Mouse (Mus musculus): Measurements from ENCODE around the gene Prdx1. TPM values are rescaled to one million over a fixed set of nuclear protein-coding genes. Genes with fewer than 3 reads are reported as not detected.

The Prdx1 gene
- polyA plus RNA-seq, 1 experiment: 253 TPM

- no peak for DNase-seq (ENCODE audit: low read depth)
These were observed 42.1 kb downstream of the Prdx1 start for GRCm38 (mm10) chr4:116727401-116727800.

GRCm38 (mm10) chr4:116729532-116729931 lies 44.2 kb downstream of the Prdx1 start:
- DNase-seq (ENCODE audit: low read depth): no peak

- DNase-seq (ENCODE audit: low read depth): no peak
These were observed 45.7 kb downstream of the Prdx1 start for GRCm38 (mm10) chr4:116731077-116731476.

- DNase-seq (ENCODE audit: low read depth): no peak
These were observed 47.0 kb downstream of the Prdx1 start for GRCm38 (mm10) chr4:116732355-116732754.

GRCm38 (mm10) chr4:116734996-116735395 lies 49.7 kb downstream of the Prdx1 start:
- no peak for DNase-seq (ENCODE audit: low read depth)

- no peak for DNase-seq (ENCODE audit: low read depth)
These were observed 53.8 kb downstream of the Prdx1 start for GRCm38 (mm10) chr4:116738972-116739751.

GRCm38 (mm10) chr4:116749750-116750149 lies 64.4 kb downstream of the Prdx1 start:
- no peak for DNase-seq (ENCODE audit: low read depth)

Other genes starting within 250 kb of the Prdx1 start
- 42.0 and 43.6 TPM in 2 replicates for gene Mast2, start 221.4 kb upstream of the Prdx1 start, polyA plus RNA-seq (2012; rRNA removed)
- gene Ipp, start 178.0 kb upstream of the Prdx1 start, polyA plus RNA-seq (2012; rRNA removed): 3.5 and 4.6 TPM in 2 replicates
- 4.6 and 6.6 TPM in 2 replicates for gene Tmem69, start 129.6 kb upstream of the Prdx1 start, polyA plus RNA-seq (2012; rRNA removed)
- gene Gpbp1l1, start 127.9 kb upstream of the Prdx1 start, polyA plus RNA-seq (2012; rRNA removed): 48.8 and 49.0 TPM in 2 replicates
- gene Ccdc17, start 88.9 kb upstream of the Prdx1 start, polyA plus RNA-seq (2012; rRNA removed): 15.3 and 20.0 TPM in 2 replicates
- gene Nasp, start 57.6 kb upstream of the Prdx1 start, polyA plus RNA-seq (2012; rRNA removed): 3.8 and 4.4 TPM in 2 replicates
- gene Akr1a1, start 33.9 kb upstream of the Prdx1 start, polyA plus RNA-seq (2012; rRNA removed): 1,043 and 1,056 TPM in 2 replicates
- 21.9 and 22.1 TPM in 2 replicates for gene Mmachc, start 22.9 kb downstream of the Prdx1 start, polyA plus RNA-seq (2012; rRNA removed)
- 21.3 and 25.8 TPM in 2 replicates for gene Ccdc163, start 23.0 kb downstream of the Prdx1 start, polyA plus RNA-seq (2012; rRNA removed)
- 12.7 and 12.8 TPM in 2 replicates for gene Tesk2, start 35.4 kb downstream of the Prdx1 start, polyA plus RNA-seq (2012; rRNA removed)
- 61.8 and 66.3 TPM in 2 replicates for gene Toe1, start 122.1 kb downstream of the Prdx1 start, polyA plus RNA-seq (2012; rRNA removed)
- gene Mutyh, start 122.2 kb downstream of the Prdx1 start, polyA plus RNA-seq (2012; rRNA removed): 9.9 and 16.2 TPM in 2 replicates
- 65.7 and 74.3 TPM in 2 replicates for gene Hpdl, start 136.2 kb downstream of the Prdx1 start, polyA plus RNA-seq (2012; rRNA removed)
- 2.3 and 3.8 TPM in 2 replicates for gene Zswim5, start 191.8 kb downstream of the Prdx1 start, polyA plus RNA-seq (2012; rRNA removed)

Measured in gonadal fat pad, adult 2 months (tissue).